Mouse (Mus musculus): Measurements from ENCODE around the gene Nek9. TPM values are rescaled to one million over a fixed set of nuclear protein-coding genes. Genes with fewer than 3 reads are reported as not detected.

Nek9 gene
- total RNA-seq, 2 experiments from 2014 or later = 34.2 to 35.5 TPM

DNA sequence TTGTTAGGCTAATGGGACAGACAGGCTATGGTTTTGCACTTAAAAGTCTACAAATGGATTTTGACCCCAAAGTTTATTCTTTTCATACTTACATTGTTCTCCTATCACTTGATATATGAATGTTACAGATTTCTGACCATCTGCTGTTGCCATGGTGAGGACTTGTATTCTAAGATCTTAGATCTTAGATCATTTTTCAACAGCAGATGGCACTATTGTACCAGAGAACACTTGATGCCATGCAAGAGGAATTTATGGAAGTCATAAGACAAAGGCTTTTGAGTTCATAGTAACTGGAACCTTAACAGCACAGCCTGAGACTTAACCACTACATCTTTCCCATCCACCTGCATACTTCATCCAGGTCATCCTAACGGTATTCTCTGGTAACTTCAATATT lies 2.0 kb upstream of the Nek9 start:
- no peak overlapping the region for H3K4me3 ChIP-seq
- TF ChIP-seq CTCF (conservative IDR thresholded peaks at IDR 0.05) = peak; percentile 84
- no peak overlapping the region for H3K27ac ChIP-seq
- DNase-seq (ENCODE audit: low spot score in 2 of 2) = peak; percentile 29 to 66

DNA sequence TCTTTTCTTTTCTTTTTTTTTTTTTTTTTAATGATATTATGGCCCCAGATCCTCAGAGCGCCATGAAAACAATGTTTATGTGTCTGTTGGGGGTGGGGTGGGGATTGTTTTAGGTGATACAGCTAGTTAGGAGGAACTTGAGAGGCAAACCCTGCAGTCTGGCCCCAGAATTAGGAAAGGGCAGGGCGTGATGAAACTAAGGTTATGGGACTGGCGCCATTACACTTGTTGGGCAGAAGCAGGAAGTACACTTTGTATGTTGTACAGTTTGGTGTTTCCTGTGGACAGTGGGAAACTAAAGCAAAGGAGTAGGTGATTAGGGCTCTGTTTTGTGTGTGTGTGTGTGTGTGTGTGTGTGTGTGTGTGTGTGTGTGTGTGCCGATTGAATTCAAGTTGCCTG lies 785 bp upstream of the Nek9 start:
- DNase-seq (ENCODE audit: low spot score in 2 of 2) = no peak
- no peak for TF ChIP-seq CTCF (conservative IDR thresholded peaks at IDR 0.05)
- H3K27ac ChIP-seq = no peak overlapping the region
- no peak overlapping the region for H3K4me3 ChIP-seq

- Histone ChIP-seq H3K4me3 (peak overlapping the region; percentile 87), H3K27ac (peak overlapping the region; percentile 96)
- peak in 1 of 2 experiments; percentile 18 for DNase-seq (ENCODE audit: low spot score in 2 of 2)
- TF ChIP-seq CTCF (conservative IDR thresholded peaks at IDR 0.05) = no peak
Observed at GRCm38 (mm10) chr12:85338815-85339214, 347 bp downstream of the Nek9 start.

GRCm38 (mm10) chr12:85337567-85338311 lies 1.4 kb downstream of the Nek9 start:
- Histone ChIP-seq H3K4me3 (peak overlapping the region; percentile 87; the same call in 1 of the 2 replicates), H3K27ac (no peak overlapping the region)
- DNase-seq (ENCODE audit: low spot score in 2 of 2) = no peak
- no peak for TF ChIP-seq CTCF (conservative IDR thresholded peaks at IDR 0.05)

GRCm38 (mm10) chr12:85330153-85330552 lies 9.0 kb downstream of the Nek9 start:
- no peak for DNase-seq (ENCODE audit: low spot score in 2 of 2)
- Histone ChIP-seq H3K4me3 (no peak overlapping the region), H3K27ac (no peak overlapping the region)
- TF ChIP-seq CTCF (conservative IDR thresholded peaks at IDR 0.05) = no peak

GRCm38 (mm10) chr12:85308651-85309050 lies 30.5 kb downstream of the Nek9 start:
- no peak overlapping the region for H3K4me3 ChIP-seq
- no peak for DNase-seq (ENCODE audit: low spot score in 2 of 2)
- no peak overlapping the region for H3K27ac ChIP-seq
- TF ChIP-seq CTCF (conservative IDR thresholded peaks at IDR 0.05) = no peak

GRCm38 (mm10) chr12:85305247-85305892 lies 33.8 kb downstream of the Nek9 start:
- peak overlapping the region; percentile 35 for H3K4me3 ChIP-seq
- peak overlapping the region; percentile 78 for H3K27ac ChIP-seq
- DNase-seq (ENCODE audit: low spot score in 2 of 2) = peak; percentile 79 to 88
- peak; percentile 99 for TF ChIP-seq CTCF (conservative IDR thresholded peaks at IDR 0.05)

GRCm38 (mm10) chr12:85304725-85305124 lies 34.4 kb downstream of the Nek9 start:
- H3K4me3 ChIP-seq = no peak overlapping the region
- peak overlapping the region; percentile 78 for H3K27ac ChIP-seq
- no peak for DNase-seq (ENCODE audit: low spot score in 2 of 2)
- TF ChIP-seq CTCF (conservative IDR thresholded peaks at IDR 0.05) = no peak

DNA sequence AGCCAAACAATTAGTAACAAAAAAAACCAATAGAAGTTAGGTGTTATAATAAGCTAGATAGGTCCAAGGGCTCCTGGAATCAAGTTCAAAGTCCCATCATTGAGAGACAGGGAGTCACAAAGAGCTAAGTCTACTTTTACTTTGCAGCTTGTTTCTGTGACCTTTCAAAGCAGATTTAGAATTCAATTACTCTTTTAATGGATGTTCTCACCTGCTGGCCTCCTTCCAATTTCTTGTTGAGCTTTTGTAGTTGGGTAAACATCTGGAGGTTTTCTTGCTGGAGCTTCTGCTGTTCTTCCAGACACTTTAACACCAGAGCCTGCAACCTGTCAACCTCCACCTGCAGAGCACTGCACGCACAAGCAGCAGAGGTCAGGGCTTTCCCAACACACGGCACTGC lies 35.9 kb downstream of the Nek9 start:
- no peak for DNase-seq (ENCODE audit: low spot score in 2 of 2)
- no peak for TF ChIP-seq CTCF (conservative IDR thresholded peaks at IDR 0.05)
- no peak overlapping the region for H3K27ac ChIP-seq
- no peak overlapping the region for H3K4me3 ChIP-seq

- no peak for TF ChIP-seq CTCF (conservative IDR thresholded peaks at IDR 0.05)
- DNase-seq (ENCODE audit: low spot score in 2 of 2) = no peak
- Histone ChIP-seq H3K27ac (no peak overlapping the region), H3K4me3 (no peak overlapping the region)
Observed at GRCm38 (mm10) chr12:85298835-85299180, 40.4 kb downstream of the Nek9 start.

DNA sequence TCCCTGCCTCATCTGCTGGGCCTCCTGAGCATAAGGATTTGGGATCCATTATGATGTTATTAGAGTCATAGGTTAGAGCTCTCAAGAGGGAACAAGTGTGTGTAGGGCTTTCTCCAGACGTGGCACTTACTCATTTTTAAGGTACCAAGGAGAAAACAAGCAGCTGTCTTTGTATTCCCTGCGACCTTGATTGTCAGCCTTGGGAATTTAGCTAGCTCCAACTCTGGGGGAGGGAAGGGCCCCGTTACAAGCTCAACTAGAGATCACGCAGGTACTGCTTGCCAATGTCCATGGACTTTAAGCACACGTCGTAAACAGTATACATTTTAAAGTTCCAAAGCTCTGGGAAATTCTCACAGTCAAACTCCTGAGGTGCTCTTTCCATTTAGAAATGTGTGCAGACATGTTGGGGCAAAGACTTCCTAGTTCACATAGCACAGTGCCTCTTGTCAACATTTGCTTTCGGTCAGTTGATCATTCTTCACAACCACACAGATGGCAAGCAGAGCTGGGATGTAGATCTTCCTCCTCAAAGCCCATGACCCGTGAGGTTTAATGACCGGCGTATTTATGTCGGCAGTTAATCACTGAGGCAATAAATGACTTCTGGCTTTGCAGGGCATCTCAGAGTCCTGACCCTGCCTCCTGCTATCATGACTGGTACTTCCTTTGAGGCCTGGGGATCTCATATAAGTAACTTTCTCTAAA lies 40.9 kb downstream of the Nek9 start:
- no peak for DNase-seq (ENCODE audit: low spot score in 2 of 2)
- Histone ChIP-seq H3K27ac (no peak overlapping the region), H3K4me3 (no peak overlapping the region)
- no peak for TF ChIP-seq CTCF (conservative IDR thresholded peaks at IDR 0.05)

DNA sequence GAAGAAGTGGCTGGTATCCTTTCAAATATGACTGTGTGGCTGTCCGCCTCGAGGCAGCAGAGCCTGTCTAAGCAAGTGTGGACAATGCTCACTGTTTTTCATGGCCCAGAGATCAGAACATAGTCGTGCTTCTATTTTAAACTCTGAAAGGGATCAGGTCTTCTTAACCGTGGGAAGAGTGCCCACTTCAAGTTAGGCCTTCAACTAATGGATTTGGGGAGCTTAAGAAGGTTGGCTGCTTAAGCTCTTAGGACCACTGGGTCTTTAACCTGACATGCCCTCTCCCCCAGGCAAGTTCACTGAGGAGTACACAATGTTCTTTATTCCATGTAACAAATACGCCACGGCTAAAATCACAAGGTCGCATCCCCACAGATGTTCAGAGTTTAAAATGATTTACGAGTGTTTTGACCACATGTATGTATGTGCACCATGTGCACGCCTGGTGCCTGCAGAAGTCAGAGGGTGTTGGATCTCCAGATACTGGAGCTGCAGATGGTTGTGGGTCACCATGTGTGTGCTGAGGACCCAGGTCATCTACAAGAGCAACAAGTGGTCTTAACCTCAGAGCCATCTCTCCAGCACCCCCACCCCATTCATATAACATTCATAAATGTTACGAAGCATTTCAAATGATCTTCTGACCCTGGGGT lies 41.7 kb downstream of the Nek9 start:
- no peak overlapping the region for H3K27ac ChIP-seq
- no peak for TF ChIP-seq CTCF (conservative IDR thresholded peaks at IDR 0.05)
- H3K4me3 ChIP-seq = no peak overlapping the region
- no peak for DNase-seq (ENCODE audit: low spot score in 2 of 2)

DNA sequence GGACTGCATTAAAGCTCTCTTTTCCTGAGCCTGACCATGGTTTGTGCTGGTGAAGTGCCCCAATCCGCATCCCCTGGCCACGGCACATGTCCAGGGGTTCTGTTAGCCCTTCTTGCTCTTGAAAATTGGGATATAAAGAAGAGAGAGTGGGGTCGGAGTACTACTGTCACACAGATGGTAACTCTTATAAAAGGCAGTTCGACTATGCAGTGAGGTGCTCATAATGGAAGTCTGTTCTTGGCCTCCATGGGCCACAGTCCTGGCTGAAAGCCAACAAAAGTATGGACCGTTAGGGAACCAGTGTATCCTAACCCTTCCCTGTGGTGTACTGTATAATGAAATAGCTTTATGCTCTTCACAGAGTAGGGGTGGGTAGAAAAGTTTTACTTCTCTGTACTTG lies 42.2 kb downstream of the Nek9 start:
- DNase-seq (ENCODE audit: low spot score in 2 of 2) = no peak
- TF ChIP-seq CTCF (conservative IDR thresholded peaks at IDR 0.05) = no peak
- Histone ChIP-seq H3K4me3 (no peak overlapping the region), H3K27ac (no peak overlapping the region)

Measured in layer of hippocampus, adult 2 months (tissue).